Mouse (Mus musculus) layer of hippocampus, adult 2 months (tissue): ENCODE data around the gene Tuba3b. TPM values are rescaled to one million over a fixed set of nuclear protein-coding genes. Genes with fewer than 3 reads are reported as not detected.

Source experiments
- DNase-seq, 2 experiments: peaks; one replicate each; pipeline ENCODE4 v3.0.0; 2022; ENCODE audit warnings: low spot score in 2 of 2
- H3K27ac ChIP-seq: fragments of 200-600 bp; 2 replicates; pipeline ENCODE4 v1.8.1; 2022
- H3K4me3 ChIP-seq: fragments of 200-600 bp; 2 replicates; pipeline ENCODE4 v1.8.1; 2022; ENCODE audit warnings: mild to moderate bottlenecking
- CTCF ChIP-seq: fragments of 200-600 bp; conservative IDR thresholded peaks from 2 replicates; pipeline ENCODE4 v1.8.1; 2022; ENCODE audit warnings: antibody characterized with exemption, mild to moderate bottlenecking, moderate library complexity
- total RNA-seq, 2 experiments: library from RNA; stranded (reverse); gene quantifications; 2 replicates each; pipeline ENCODE4 v1.2.3; 2021

The Tuba3b gene
- total RNA-seq, 2 experiments from 2014 or later: not detected

DNA sequence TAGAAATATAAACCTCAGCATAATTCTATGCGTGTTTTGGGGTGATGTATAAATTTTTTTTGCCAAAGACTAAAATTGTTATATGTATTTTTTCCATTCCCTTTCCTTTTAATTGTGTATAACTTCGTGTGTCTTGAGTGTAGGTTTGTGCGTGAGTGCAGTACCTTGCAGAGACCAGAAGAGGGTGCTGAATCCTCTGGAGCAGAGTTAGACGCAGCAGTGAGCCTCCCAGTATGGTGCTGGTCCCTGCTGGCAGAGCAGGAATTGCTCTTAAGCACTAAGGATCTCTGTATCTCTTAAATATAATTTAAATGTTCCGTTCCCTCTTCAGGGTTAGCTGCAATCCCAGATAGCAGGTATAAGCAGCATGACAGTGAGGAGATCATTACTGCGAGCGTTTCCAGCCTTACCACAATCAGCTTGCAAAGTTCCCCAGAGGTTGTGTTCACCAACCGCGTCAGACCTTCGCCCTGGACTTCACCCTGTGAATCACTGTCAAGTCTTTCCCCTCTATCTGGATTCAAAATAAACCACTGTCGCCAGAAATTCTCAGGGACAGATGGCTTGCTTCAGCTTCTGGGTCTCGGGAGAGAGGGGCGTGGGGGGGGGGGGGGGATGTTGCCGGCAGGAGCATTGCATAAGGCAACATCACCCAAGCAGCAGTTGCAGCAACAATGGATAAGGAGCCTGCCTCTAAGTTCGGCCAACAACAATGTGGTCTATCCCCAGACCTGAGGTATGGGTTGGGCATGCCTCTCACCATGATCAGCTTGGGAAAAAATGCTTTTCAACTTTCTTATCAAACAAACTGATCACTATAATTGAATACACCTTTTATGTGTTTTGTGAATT lies 41.4 kb downstream of the Tuba3b start:
- H3K4me3 ChIP-seq: no peak overlapping the region
- TF ChIP-seq CTCF: peak; percentile 65
- no peak for DNase-seq
- no peak overlapping the region for H3K27ac ChIP-seq

DNA sequence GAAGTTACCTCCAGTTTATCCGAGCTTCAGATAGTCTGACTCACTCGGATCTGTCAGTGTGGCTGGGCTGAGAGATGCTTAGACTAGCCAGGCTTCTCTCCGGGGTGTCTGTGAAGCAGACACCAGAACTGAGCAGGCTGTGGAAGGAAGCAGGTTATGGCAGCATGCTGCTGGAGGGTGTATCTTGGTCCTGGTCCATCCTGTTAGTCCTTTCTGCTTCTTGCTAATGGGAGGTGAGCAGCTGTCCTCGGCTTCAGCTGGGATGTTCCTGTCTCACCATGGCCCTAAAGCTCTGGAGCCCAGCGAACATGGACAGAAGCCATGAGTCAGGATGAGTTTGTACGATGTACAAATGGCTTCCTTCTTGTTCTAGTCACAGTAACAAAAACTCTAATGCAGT lies 43.6 kb downstream of the Tuba3b start:
- Histone ChIP-seq H3K4me3 (no peak overlapping the region), H3K27ac (no peak overlapping the region)
- no peak for DNase-seq
- TF ChIP-seq CTCF: no peak

DNA sequence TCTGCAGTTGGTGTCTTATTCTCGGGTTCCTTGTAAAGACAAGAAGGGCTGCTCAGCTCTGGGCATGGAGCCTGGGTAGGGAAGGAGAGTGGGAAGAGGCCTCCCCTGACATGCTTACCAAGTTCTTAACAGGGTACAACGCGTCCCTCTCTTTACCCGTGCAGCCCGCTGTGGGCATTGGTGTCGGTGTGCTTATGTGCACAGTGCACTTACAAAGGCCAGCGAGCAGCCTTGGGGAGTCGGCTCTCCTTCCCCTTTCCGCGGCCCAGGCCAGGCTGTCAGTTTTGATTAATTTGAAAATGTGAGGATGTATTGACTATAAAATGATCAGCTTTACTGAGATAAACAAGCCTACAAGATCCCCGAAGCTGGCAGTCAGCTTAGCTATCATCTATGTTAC lies 45.4 kb downstream of the Tuba3b start:
- no peak for TF ChIP-seq CTCF
- H3K4me3 ChIP-seq: no peak overlapping the region
- H3K27ac ChIP-seq: no peak overlapping the region
- no peak for DNase-seq

DNA sequence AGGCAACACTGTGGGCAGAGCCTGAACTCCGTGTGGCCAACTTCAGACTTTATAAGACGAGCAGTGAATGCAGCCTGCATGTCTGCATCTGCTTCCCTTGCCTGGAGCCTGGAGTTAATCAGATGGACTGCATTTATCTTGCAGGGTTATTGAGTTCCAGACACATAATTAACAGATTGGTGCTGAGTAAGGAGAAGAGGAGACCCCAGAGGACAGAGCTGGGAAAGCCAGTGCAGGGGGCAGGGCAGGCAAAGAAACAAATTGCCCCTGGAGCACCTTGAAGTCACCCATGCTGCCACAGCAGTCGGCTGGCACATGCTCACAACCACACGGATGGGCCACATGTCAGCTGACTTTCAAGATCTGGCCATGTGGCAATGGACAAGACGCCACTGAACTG lies 48.7 kb downstream of the Tuba3b start:
- TF ChIP-seq CTCF: no peak
- no peak for DNase-seq
- Histone ChIP-seq H3K4me3 (no peak overlapping the region), H3K27ac (no peak overlapping the region)

DNA sequence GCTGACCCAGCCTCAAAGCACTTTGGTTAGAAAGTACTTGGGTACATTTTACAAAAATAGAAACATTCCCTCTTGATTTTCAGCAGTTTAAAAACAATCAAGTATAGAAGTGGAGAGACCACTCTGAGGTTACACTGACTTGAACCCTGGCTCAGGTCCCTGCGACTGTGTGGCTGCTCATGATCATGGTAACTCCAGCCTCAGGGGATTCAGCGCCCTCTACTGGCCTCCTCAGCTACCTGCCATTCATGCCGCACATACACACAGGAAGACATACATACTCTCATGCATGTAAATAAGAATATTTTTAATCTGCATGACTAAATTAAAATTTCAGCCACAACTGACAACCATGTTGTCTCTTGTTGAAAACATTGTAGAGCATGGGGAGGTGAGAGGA lies 50.2 kb downstream of the Tuba3b start:
- DNase-seq: no peak
- H3K27ac ChIP-seq: no peak overlapping the region
- H3K4me3 ChIP-seq: no peak overlapping the region
- peak; percentile 36; the same call in 1 of the 2 replicates for TF ChIP-seq CTCF

DNA sequence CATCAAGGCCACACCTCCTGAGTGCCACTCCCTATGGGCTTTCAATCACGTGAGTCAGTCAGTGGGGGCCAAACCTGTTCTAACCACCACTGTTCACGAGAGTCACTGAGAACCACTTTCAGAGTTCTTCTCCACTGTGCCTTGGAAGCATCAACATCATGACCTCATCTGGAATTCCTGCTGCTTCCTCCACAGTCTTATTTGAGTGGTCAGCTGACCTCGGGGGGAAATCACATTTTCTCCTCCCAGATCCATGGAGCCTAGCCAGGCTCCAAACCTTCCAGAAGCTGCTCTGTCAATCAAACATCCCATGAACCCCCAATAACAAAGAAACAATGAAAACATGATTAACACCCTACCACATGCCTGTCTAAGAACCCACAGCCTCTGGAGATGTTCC lies 52.1 kb downstream of the Tuba3b start:
- Histone ChIP-seq H3K27ac (no peak overlapping the region), H3K4me3 (no peak overlapping the region)
- DNase-seq: no peak
- TF ChIP-seq CTCF: no peak

DNA sequence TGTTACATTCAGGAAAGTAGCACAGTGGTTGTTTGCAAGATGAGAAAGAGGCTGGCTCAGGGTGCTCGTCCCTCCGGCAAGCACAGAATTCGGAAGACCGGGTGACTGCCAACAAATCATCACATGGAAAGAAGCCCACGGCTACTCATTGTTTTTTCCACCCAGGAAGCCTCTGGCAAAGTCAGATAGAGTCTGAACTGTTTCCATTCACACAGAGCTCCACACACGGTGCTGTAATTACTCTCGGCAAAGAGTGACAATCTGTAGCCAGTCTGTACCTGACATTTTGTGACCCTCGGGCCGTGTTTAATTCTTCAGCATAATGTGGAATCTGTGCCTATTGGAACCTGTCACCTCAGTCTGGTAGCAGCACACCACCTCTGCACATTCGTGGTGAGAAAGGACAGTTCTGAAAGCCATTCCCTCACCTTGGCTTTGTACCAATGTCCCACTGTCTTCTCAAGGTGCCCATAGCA lies 54.1 kb downstream of the Tuba3b start:
- no peak for DNase-seq
- Histone ChIP-seq H3K27ac (no peak overlapping the region), H3K4me3 (no peak overlapping the region)
- TF ChIP-seq CTCF: no peak

Other genes starting within 250 kb of the Tuba3b start
- gene Lmntd1, start 1.4 kb upstream of the Tuba3b start, total RNA-seq: 1 to 10 TPM; 2.0 to 2.3 TPM
- gene Rassf8, start 131.0 kb downstream of the Tuba3b start, total RNA-seq: 10 to 100 TPM; 25.6 to 26.4 TPM
- 10 to 100 TPM; 45.2 to 47.1 TPM for gene Bhlhe41, start 249.8 kb downstream of the Tuba3b start, total RNA-seq